Mouse (Mus musculus) heart, postnatal 0 days (tissue): ENCODE results near the gene 4930442H23Rik.

ENCODE experiments used
- CTCF ChIP-seq: IDR thresholded peaks from 2 replicates; pipeline ENCODE4 v1.5.1; 2016; ENCODE audit warnings: antibody characterized with exemption, control low read depth, low read depth
- EP300 ChIP-seq: IDR thresholded peaks from 2 replicates; pipeline ENCODE4 v1.6.1; 2016; ENCODE audit warnings: antibody characterized with exemption, low read depth

DNA sequence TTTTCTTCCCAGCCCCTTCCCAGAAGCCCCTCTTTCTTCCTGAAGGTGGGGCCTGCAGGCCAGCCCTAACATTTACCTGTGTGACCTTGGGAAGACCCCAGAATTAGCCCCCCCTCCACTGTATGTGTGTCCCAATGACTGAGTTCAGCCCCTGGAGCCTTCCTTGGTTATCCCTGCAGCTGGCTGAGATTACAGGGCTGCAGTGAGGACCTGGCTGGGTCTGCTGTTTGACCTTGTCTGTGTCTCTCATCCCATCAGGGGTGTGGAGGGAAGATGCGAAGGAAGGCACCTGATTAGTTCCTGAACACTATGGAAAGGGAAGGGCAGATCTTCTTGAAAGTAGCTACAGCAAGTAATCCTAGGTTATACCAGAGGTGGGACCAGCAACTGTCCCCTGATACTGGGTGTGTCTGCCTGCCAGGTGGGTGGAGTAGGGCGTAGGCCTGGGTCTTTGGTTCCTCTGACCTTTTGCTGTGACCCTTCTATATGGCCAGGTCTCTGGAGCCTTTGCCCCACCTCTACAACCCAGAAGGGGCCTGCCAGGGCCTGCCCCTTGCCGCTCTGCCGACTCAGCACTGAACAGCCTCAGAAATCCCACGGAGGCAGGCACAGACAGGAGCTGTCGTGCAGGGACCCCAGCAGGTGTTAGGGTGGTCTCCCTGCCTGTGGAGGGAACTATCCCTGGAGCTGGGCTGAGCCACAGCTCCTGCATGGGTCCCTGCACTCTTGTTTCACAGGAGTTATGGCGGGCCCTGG, 42.0 kb downstream of the 4930442H23Rik start:
- no peak for TF ChIP-seq EP300
- no peak for TF ChIP-seq CTCF
